Mouse (Mus musculus) midbrain, embryonic 16.5 days (tissue): ENCODE data around the gene Iapp. TPM values are rescaled to one million over a fixed set of nuclear protein-coding genes. Genes with fewer than 3 reads are reported as not detected.
"Not testable (repeated sequence)": the region's sequence is repeated elsewhere in the genome, so short reads cannot be mapped to it uniquely, and the experiment has no call there.

Experiments used
- ATAC-seq: fragments of 200-750 bp; cut with Nextera tagmentation; 2 replicates; pipeline ENCODE4 v1.8.0; 2017; ENCODE audit warnings: moderate TSS enrichment
- H3K27ac ChIP-seq: fragments of 300-500 bp; sonication (generic); 2 replicates; pipeline ENCODE4 v1.5.1; 2014; ENCODE audit warnings: mild to moderate bottlenecking, low read length, mixed read lengths
- H3K27me3 ChIP-seq: fragments of 300-500 bp; sonication (generic); 2 replicates; pipeline ENCODE4 v1.6.1; 2014; ENCODE audit warnings: low read depth, low read length, mixed read lengths; ENCODE audit not compliant: control insufficient read depth, insufficient read depth
- H3K36me3 ChIP-seq: fragments of 300-500 bp; sonication (generic); 2 replicates; pipeline ENCODE4 v1.6.1; 2014; ENCODE audit warnings: mild to moderate bottlenecking, low read length, moderate library complexity, mixed read lengths; ENCODE audit not compliant: control insufficient read depth, insufficient read depth
- H3K4me1 ChIP-seq: fragments of 300-500 bp; sonication (generic); 2 replicates; pipeline ENCODE4 v1.6.1; 2014; ENCODE audit warnings: mild to moderate bottlenecking, low read length, mixed read lengths; ENCODE audit not compliant: control insufficient read depth, insufficient read depth
- H3K4me2 ChIP-seq: fragments of 300-500 bp; sonication (generic); 2 replicates; pipeline ENCODE4 v1.6.1; 2014; ENCODE audit warnings: mild to moderate bottlenecking, low read length, mixed read lengths
- H3K4me3 ChIP-seq: fragments of 300-500 bp; sonication (generic); 2 replicates; pipeline ENCODE4 v1.5.1; 2014; ENCODE audit warnings: low read depth, mild to moderate bottlenecking, low read length, moderate library complexity, mixed read lengths
- H3K9ac ChIP-seq: fragments of 300-500 bp; sonication (generic); 2 replicates; pipeline ENCODE4 v1.6.1; 2014; ENCODE audit warnings: low read depth, low read length, mixed read lengths
- H3K9me3 ChIP-seq: fragments of 300-500 bp; sonication (generic); replicated peaks from 2 replicates; pipeline ENCODE4 v1.6.1; 2014; ENCODE audit warnings: mild to moderate bottlenecking, low read length, mixed read lengths; ENCODE audit not compliant: control insufficient read depth, poor library complexity, severe bottlenecking
- WGBS: fragments of 180-500 bp; shearing (Covaris S2); extraction: QIAGEN DNeasy Blood & Tissue Kit; methylation state at CpG from one replicate; pipeline ENCODE4 v1.1.7; 2014; 5-methylcytosine and 5-hydroxymethylcytosine counted together
- polyA plus RNA-seq: library from polyadenylated mRNA; unstranded; fragments of >200 nt; fragmentation: Nextera tagmentation; extraction: Ambion mirVana; gene quantifications from 2 replicates; pipeline ENCODE4 v1.2.1, GENCODE M21; 2015

Iapp gene
- polyA plus RNA-seq: not detected in 2 replicates

DNA sequence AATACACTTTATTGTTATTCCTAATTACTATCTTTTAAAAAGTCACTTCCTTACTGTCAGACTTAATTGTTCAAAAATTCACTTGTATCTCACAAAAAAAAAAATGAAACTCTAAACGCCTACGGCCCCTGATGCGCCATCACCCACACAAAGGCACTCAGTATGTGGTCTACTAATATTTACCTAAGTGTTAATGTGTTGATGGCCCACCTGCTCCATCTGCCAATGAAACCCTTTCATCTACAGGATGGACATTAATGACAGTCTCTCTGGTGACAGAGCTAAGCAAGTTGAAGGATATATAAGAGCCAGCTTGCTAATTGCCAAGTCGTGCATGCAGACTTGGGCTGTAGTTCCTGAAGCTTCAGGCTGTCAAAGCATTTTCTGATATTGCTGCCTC, at the start of gene Iapp:
Iapp (plus strand) TSS at position 326 of the 400 bp plus-strand sequence.
- Histone ChIP-seq H3K27me3 (no peaks in the 10 kb centered on the region), H3K9ac (no peak within 1 kb of the TSS), H3K4me3 (no peak within 1 kb of the TSS), H3K4me2 (no peak within 1 kb of the TSS), H3K4me1 (no peaks in the 10 kb centered on the region), H3K36me3 (no peaks in the 10 kb centered on the region), H3K27ac (no peak within 1 kb of the TSS), H3K9me3 (no peaks in the 10 kb centered on the region)
- no peak for ATAC-seq
- WGBS: 68% methylated on average over 4 of the region's 4 CpGs

DNA sequence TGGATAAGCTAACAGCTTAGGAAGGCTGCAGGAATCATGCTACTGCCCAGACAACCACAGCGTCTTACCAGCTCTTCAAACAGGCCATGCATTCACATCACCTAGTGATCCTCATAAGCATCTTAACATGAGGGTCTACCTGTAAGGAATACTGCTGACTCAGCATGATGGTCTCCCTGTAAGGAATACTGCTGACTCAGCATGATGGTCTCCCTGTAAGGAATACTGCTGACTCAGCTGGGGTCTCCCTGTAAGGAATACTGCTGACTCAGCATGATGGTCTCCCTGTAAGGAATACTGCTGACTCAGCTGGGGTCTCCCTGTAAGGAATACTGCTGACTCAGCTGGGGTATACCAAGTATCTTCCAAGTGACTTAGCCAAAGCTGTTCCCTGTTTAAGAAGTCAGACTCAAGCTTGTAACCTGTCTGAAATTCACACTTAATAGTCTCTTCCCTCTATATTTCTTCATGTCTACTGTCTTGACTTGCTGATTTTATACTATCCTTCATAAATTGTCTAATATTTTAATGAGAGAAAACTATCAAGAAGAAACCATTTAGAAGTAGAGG, 47.4 kb upstream of the Iapp start:
- not testable (repeated sequence) for H3K4me2 ChIP-seq, H3K4me3 ChIP-seq, H3K27ac ChIP-seq, H3K9me3 ChIP-seq, H3K36me3 ChIP-seq, ATAC-seq, H3K27me3 ChIP-seq, H3K4me1 ChIP-seq, H3K9ac ChIP-seq
- WGBS: 94% methylated on average over 1 of the region's 1 CpGs

DNA sequence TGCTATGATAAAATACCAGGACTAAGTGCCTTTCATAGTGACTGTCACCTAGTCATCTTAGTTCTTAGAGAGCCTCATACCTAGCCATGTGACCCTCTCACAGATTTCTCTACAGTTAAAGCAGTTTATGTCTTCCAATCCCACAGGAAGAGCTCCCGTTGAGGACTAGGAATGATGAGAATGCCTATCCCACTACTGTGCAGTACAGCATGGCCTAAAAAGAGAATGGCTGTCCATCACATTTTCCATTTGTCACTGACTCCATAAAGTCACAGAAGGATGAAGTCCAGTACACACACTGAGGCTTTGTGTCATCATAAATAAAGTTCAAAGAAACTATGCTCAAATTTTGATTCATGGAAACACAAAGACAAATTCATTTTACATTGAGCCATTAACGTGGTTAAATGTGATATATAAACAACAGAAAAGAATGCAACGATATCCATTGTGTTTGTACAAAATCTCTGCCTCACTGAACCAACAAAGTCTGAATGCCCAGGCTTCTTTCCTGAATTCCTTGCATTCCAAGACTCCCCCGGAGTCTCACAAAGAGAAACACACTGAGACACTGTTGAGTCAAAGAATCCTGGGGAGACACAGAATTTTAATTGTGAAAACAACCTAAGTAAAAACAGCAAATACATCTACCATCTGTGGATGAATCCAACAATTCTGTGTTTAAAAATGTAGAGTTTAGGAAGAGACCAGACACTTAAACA, 22.3 kb upstream of the Iapp start:
- no peaks in the 10 kb centered on the region for H3K9me3 ChIP-seq
- ATAC-seq: no peak
- H3K4me1 ChIP-seq: no peaks in the 10 kb centered on the region
- H3K4me3 ChIP-seq: no peak overlapping the region
- 7% methylated on average over 4 of the region's 4 CpGs for WGBS
- H3K27me3 ChIP-seq: no peaks in the 10 kb centered on the region
- no peak overlapping the region for H3K27ac ChIP-seq
- no peak overlapping the region for H3K9ac ChIP-seq
- no peak overlapping the region for H3K4me2 ChIP-seq
- H3K36me3 ChIP-seq: no peaks in the 10 kb centered on the region

DNA sequence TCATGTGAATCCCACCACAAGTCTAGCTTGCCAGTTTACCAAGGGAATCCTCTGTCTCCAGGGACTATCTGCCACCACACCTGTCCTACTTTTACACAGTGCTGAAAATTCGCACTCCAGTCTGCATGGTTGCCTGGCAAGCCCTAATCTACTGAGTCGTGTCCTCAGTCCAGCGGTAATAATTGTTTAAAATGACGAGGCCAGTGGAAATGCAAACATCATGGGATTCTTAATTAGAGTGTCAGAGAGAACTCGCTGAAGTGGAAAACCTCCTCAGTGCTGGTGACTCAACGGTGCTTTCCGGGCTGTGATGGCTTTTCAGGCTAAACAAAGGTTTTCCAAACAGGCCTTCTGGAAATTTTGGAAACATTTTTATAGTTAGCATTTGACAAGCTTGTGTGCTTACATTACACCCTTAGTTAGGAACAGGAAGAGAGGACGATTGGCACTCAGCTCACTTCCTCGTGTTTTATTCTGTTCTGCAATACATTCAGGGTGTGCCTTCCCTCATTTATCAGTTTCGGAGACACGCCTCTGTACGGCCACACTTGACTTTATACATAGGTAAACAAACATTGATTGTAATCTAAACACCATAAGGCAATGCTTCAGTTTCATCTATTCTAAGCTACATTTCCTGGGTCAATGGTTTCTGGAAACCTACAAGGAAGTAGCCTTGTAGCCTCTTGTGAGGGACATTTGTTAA, 8.7 kb upstream of the Iapp start:
- Histone ChIP-seq H3K4me1 (no peaks in the 10 kb centered on the region), H3K27me3 (no peaks in the 10 kb centered on the region), H3K27ac (no peak overlapping the region), H3K4me3 (no peak overlapping the region), H3K36me3 (no peaks in the 10 kb centered on the region), H3K9me3 (no peaks in the 10 kb centered on the region), H3K9ac (no peak overlapping the region), H3K4me2 (no peak overlapping the region)
- WGBS: 69% methylated on average over 12 of the region's 12 CpGs
- ATAC-seq: no peak

DNA sequence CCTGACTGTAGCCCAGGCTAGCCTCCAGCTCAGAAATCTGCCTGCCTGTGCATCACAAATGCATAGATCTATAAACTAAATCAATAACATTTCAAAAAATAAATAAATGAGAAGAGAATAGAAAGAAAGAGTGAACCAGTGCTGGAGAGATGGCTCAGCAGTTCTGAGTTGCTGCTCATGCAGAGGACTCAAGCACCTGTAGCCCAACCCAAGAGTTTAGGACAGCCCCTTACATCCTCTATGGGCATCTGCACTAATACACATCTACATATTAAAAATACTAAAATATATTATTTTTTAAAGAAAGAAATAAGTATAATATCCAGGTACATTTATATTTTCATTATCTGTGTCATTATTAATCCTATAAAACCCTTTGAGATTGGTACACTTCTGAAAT, 6.9 kb downstream of the Iapp start:
- Histone ChIP-seq H3K4me3 (no peak overlapping the region), H3K9me3 (no peaks in the 10 kb centered on the region)
- ATAC-seq: no peak

DNA sequence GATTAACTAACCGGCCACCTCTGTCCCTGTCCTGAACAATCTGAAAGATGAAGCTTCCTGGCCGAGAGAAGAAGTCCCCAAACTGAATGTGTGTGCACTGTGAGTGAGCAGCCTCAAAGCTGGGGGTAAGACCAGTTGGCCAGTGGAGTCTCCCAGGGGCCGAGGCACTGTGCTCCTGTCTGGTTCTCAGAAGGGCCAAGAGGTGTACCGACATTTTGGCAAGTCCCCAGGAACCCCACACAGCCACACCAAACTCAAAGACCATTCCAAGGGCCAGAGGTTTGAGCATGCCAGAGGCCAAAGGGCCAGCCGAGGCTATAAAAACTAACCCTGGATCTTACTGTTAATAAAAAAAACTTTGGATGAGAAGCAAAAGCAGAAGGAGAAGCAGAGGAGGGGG, 16.1 kb downstream of the Iapp start:
- Histone ChIP-seq H3K4me1 (no peaks in the 10 kb centered on the region), H3K4me2 (no peak overlapping the region), H3K36me3 (no peaks in the 10 kb centered on the region), H3K9me3 (no peaks in the 10 kb centered on the region), H3K27ac (no peak overlapping the region), H3K4me3 (no peak overlapping the region), H3K27me3 (no peaks in the 10 kb centered on the region), H3K9ac (no peak overlapping the region)
- ATAC-seq: no peak
- 83% methylated on average over 5 of the region's 5 CpGs for WGBS

More for the DNA sequence above, 6.9 kb downstream of the Iapp start:
- Histone ChIP-seq H3K4me2 (no peak overlapping the region), H3K4me1 (no peaks in the 10 kb centered on the region), H3K36me3 (no peaks in the 10 kb centered on the region), H3K27ac (no peak overlapping the region), H3K9ac (no peak overlapping the region), H3K27me3 (no peaks in the 10 kb centered on the region)

DNA sequence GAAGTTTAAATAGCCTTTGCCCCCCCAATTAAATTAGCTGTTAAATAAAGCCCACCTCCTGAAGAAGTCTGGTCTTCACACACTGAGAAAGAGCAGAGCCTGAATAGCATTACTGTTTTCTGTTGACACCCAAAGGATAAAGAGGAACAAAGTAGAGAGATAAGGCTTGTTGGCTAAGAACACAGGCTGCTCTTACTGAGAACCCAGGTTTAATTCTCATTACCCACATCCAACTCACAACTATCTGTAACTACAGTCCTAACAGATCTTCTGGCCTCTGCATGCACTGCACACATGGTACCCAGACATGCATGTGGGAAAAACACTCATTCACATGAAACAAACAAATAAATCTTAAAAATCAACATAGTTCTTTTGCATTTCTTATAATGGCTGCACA, 18.9 kb downstream of the Iapp start:
- Histone ChIP-seq H3K36me3 (no peaks in the 10 kb centered on the region), H3K27ac (no peak overlapping the region), H3K27me3 (no peaks in the 10 kb centered on the region), H3K9ac (no peak overlapping the region), H3K4me1 (no peaks in the 10 kb centered on the region), H3K4me3 (no peak overlapping the region), H3K9me3 (no peaks in the 10 kb centered on the region), H3K4me2 (no peak overlapping the region)
- ATAC-seq: no peak

DNA sequence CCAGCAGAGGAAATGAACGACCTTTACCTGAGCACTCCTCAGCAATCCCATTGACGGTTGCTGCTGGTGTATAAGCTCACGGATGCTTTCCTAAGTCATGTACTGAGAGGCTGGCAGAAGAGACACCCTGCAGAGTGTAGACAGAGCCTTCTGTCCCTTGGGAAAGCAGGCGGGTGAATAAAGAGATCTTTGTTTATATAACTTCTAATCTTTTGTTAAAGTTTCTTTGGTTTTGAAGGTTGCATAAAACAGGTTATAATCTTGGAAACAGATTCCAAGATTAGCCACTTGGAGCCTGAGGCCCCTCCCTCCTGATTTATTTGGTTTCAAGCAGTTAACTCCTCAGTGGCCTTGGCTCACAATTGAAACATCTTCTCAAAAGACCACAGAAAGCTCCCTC, 24.7 kb downstream of the Iapp start, which contains the start of gene Slco1a5:
Slco1a5 (minus strand) TSS at position 101 of the 400 bp plus-strand sequence.
- Histone ChIP-seq H3K4me1 (no peaks in the 10 kb centered on the region), H3K4me3 (no peak within 1 kb of the TSS), H3K4me2 (no peak within 1 kb of the TSS), H3K27me3 (no peaks in the 10 kb centered on the region), H3K9ac (no peak within 1 kb of the TSS), H3K9me3 (no peaks in the 10 kb centered on the region), H3K27ac (no peak within 1 kb of the TSS), H3K36me3 (no peaks in the 10 kb centered on the region)
- no peak for ATAC-seq
- 4% methylated on average over 4 of the region's 4 CpGs for WGBS

DNA sequence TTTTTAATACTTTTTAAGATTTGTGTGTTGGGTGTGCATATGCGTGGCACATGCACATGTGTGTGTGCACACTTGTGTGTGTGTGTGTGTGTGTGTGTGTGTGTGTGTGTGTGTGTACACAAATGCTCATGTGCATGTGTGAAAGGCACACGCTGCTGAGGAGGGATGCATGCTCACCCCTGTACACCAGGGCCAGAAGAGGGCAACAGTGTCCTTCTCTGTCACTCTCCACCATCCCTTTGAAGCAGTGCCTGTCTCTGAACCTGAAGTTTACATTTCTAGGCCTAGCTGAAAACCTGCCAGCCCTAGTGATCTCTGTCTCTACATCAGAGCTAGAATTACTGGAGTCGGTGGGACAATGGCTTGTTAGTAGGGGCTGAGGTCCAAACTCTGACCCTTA, 28.4 kb downstream of the Iapp start:
- H3K27me3 ChIP-seq: no peaks in the 10 kb centered on the region
- no peak overlapping the region for H3K9ac ChIP-seq
- ATAC-seq: no peak
- no peaks in the 10 kb centered on the region for H3K36me3 ChIP-seq
- H3K9me3 ChIP-seq: no peaks in the 10 kb centered on the region
- no peak overlapping the region for H3K27ac ChIP-seq
- H3K4me2 ChIP-seq: no peak overlapping the region
- no peak overlapping the region for H3K4me3 ChIP-seq
- 81% methylated on average over 3 of the region's 3 CpGs for WGBS
- no peaks in the 10 kb centered on the region for H3K4me1 ChIP-seq
